Mouse (Mus musculus) myocyte (in vitro differentiated cells): Measurements from ENCODE around the gene Grm5. TPM values are rescaled to one million over a fixed set of nuclear protein-coding genes. Genes with fewer than 3 reads are reported as not detected.

Source experiments
- H3K27me3 ChIP-seq: one replicate; pipeline ENCODE4 v1.6.1; 2011; ENCODE audit not compliant: control insufficient read depth, insufficient read depth, insufficient read length
- H3K36me3 ChIP-seq: one replicate; pipeline ENCODE4 v1.6.1; 2011; ENCODE audit not compliant: control insufficient read depth, insufficient read depth
- H3K4me2 ChIP-seq: one replicate; pipeline ENCODE4 v1.6.1; 2011; ENCODE audit warnings: low read depth, control low read depth
- H3K4me3 ChIP-seq: one replicate; pipeline ENCODE4 v1.5.1; 2011; ENCODE audit warnings: mild to moderate bottlenecking, control low read depth, moderate library complexity
- H3K79me2 ChIP-seq: one replicate; pipeline ENCODE4 v1.6.1; 2011; ENCODE audit not compliant: control insufficient read depth, insufficient read depth
- H3ac ChIP-seq: one replicate; pipeline ENCODE4 v1.6.1; 2011; ENCODE audit not compliant: control insufficient read depth, insufficient read length
- CEBPB ChIP-seq: IDR thresholded peaks from 2 replicates; pipeline ENCODE4 v1.6.1; 2011; ENCODE audit warnings: mild to moderate bottlenecking, moderate library complexity; ENCODE audit not compliant: poor library complexity, insufficient read depth, severe bottlenecking
- E2F4 ChIP-seq: IDR thresholded peaks from one replicate; pipeline ENCODE4 v1.6.1; 2011; ENCODE audit warnings: mild to moderate bottlenecking, control low read depth, moderate library complexity; ENCODE audit not compliant: insufficient read depth
- MAX ChIP-seq: IDR thresholded peaks from one replicate; pipeline ENCODE4 v1.6.1; 2011; ENCODE audit warnings: low read depth, mild to moderate bottlenecking, control low read depth
- MYOD1 ChIP-seq, 3 experiments: IDR thresholded peaks; one replicate each; pipeline ENCODE4 v1.6.1; 2011; ENCODE audit warnings: control low read depth in 2 of 3, low read depth in 2 of 3, mild to moderate bottlenecking in 2 of 3, moderate library complexity in 1 of 3; ENCODE audit not compliant: insufficient read length in 2 of 3, control insufficient read depth in 1 of 3
- MYOG ChIP-seq, 3 experiments: IDR thresholded peaks; one replicate each; pipeline ENCODE4 v1.6.1; 2011; ENCODE audit warnings: control low read depth in 2 of 3, low read depth in 2 of 3, mild to moderate bottlenecking in 2 of 3; ENCODE audit not compliant: insufficient read length in 2 of 3, control insufficient read depth in 1 of 3, insufficient read depth in 1 of 3
- POLR2A ChIP-seq: IDR thresholded peaks from one replicate; pipeline ENCODE4 v1.6.1; 2011; ENCODE audit warnings: low read depth, mild to moderate bottlenecking, control low read depth, moderate library complexity; ENCODE audit not compliant: insufficient read length
- POLR2AphosphoS2 ChIP-seq: IDR thresholded peaks from one replicate; pipeline ENCODE4 v1.6.1; 2011; ENCODE audit warnings: low read depth, control low read depth; ENCODE audit not compliant: insufficient read length
- REST ChIP-seq: IDR thresholded peaks from one replicate; pipeline ENCODE4 v1.6.1; 2011; ENCODE audit warnings: mild to moderate bottlenecking, control low read depth, moderate library complexity; ENCODE audit not compliant: insufficient read depth, insufficient read length
- SRF ChIP-seq: IDR thresholded peaks from one replicate; pipeline ENCODE4 v1.6.1; 2011; ENCODE audit warnings: low read depth; ENCODE audit not compliant: control insufficient read depth, insufficient read length
- TCF12 ChIP-seq: IDR thresholded peaks from one replicate; pipeline ENCODE4 v1.6.1; 2011; ENCODE audit warnings: mild to moderate bottlenecking, control low read depth; ENCODE audit not compliant: poor library complexity, insufficient read depth, severe bottlenecking
- TCF3 ChIP-seq: IDR thresholded peaks from one replicate; pipeline ENCODE4 v1.6.1; 2011; ENCODE audit warnings: low read depth, control low read depth; ENCODE audit not compliant: insufficient read length
- USF1 ChIP-seq: IDR thresholded peaks from one replicate; pipeline ENCODE4 v1.6.1; 2011; ENCODE audit warnings: low read depth, mild to moderate bottlenecking, control low read depth, moderate library complexity
- polyA plus RNA-seq: library from polyadenylated mRNA; unstranded; fragments of >200 nt; fragmentation: generic; extraction: Trizol; gene quantifications from one replicate; pipeline ENCODE4 v1.2.1, GENCODE M21; 2012; ENCODE audit warnings: missing spikeins

Gene Grm5
- polyA plus RNA-seq, 1 experiment = not detected

DNA sequence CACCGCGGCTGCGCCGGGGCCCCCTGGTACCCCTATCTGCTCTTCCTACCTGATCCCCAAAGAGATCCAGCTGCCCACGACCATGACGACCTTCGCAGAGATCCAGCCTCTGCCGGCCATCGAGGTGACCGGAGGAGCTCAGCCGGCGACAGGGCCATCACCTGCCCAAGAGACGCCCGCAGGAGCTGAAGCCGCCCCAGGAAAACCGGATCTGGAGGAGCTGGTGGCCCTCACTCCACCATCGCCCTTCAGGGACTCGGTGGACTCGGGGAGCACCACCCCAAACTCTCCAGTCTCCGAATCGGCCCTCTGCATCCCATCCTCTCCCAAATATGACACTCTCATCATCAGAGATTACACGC lies 546.5 kb downstream of the Grm5 start:
- Histone ChIP-seq H3K4me3 (no peak overlapping the region), H3K27me3 (no peaks in the 10 kb centered on the region), H3ac (no peak overlapping the region), H3K79me2 (no peaks in the 10 kb centered on the region), H3K36me3 (no peaks in the 10 kb centered on the region), H3K4me2 (no peak overlapping the region)
- no peak for TF ChIP-seq POLR2A
- no peak for TF ChIP-seq MAX
- no peak for TF ChIP-seq MYOD1 (IDR thresholded peaks at IDR 0.05; ENCODE audit: control insufficient read depth in 1 of 3, insufficient read length in 2 of 3, low read depth in 2 of 3)
- TF ChIP-seq TCF12 = no peak
- no peak for TF ChIP-seq SRF

DNA sequence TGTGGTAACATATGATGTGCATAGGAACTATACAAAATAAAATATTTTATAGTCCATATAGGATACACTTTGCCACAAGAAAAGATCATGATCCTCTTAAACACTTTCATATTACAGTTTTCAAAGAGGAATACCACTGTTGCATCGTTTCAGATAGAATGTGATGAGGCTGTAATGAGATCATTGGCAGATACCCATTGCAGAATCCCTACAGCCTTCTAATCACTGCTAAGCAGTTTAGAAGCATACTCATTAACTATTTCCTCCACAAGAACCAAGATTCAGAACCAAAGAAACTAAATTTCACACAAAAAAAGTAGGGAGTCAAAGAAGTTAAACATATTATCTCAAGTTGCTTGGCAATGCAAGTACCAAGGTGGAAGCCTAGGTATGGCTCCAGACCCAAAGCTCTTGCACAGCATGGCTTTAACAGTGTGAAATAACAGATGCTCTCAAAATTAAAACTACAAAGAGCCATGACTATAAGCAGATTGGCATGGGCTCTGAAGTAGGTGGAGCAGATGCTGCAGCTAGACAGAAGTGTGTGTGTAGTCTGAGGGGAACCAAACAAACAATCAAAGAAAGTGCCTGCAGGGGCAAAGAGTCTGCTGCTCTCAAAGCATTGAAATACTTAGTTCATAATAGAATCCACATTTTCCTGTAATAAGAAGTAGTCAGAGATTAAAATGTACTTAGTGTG lies 575.7 kb downstream of the Grm5 start:
- H3K79me2 ChIP-seq = no peaks in the 10 kb centered on the region
- no peaks in the 10 kb centered on the region for H3K27me3 ChIP-seq
- H3K4me3 ChIP-seq = no peak overlapping the region
- no peak overlapping the region for H3K4me2 ChIP-seq
- H3K36me3 ChIP-seq = no peaks in the 10 kb centered on the region
- TF ChIP-seq SRF (no peak), REST (no peak), CEBPB (no peak), MYOD1 (IDR thresholded peaks at IDR 0.05; ENCODE audit: control insufficient read depth in 1 of 3, insufficient read length in 2 of 3, low read depth in 2 of 3) (no peak), MAX (no peak), MYOG (IDR thresholded peaks at IDR 0.05; ENCODE audit: control insufficient read depth in 1 of 3, insufficient read depth in 1 of 3, insufficient read length in 2 of 3, low read depth in 2 of 3) (no peak), POLR2AphosphoS2 (no peak), E2F4 (no peak), POLR2A (no peak), USF1 (no peak), TCF3 (no peak)
- H3ac ChIP-seq = no peak overlapping the region

DNA sequence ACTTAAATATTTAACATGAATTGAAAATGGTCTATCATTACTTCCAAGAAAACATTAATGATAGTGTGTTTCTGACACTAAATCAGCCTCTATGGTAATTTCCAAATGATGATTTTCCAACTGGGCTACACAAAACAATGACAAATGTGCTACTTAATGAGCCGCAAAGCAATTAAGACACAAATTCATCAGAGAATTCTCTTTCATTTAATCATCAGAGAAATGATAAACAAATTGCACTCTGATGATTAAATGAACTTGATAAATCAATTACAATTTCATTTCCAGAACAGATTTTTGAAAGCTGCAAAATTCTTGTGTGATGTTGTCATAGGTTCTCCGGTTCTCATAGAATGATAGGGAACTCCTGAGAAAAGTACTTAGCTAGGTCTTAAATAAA lies 577.6 kb downstream of the Grm5 start:
- Histone ChIP-seq H3K4me2 (no peak overlapping the region), H3K36me3 (no peaks in the 10 kb centered on the region), H3K4me3 (no peak overlapping the region), H3K27me3 (no peaks in the 10 kb centered on the region), H3K79me2 (no peaks in the 10 kb centered on the region), H3ac (no peak overlapping the region)
- no peak for TF ChIP-seq REST
- no peak for TF ChIP-seq POLR2A
- TF ChIP-seq MYOD1 (IDR thresholded peaks at IDR 0.05; ENCODE audit: control insufficient read depth in 1 of 3, insufficient read length in 2 of 3, low read depth in 2 of 3) = no peak
- no peak for TF ChIP-seq TCF12
- no peak for TF ChIP-seq MYOG (IDR thresholded peaks at IDR 0.05; ENCODE audit: control insufficient read depth in 1 of 3, insufficient read depth in 1 of 3, insufficient read length in 2 of 3, low read depth in 2 of 3)
- no peak for TF ChIP-seq USF1
- TF ChIP-seq MAX = no peak
- no peak for TF ChIP-seq TCF3
- no peak for TF ChIP-seq CEBPB
- TF ChIP-seq E2F4 = no peak
- no peak for TF ChIP-seq POLR2AphosphoS2
- TF ChIP-seq SRF = no peak

Other genes starting within 250 kb of the Grm5 start
- gene Tyr, start 90.7 kb upstream of the Grm5 start, polyA plus RNA-seq = not detected